Mouse (Mus musculus): ENCODE data around the gene Sirt1. TPM values are rescaled to one million over a fixed set of nuclear protein-coding genes. Genes with fewer than 3 reads are reported as not detected.
"Not testable (repeated sequence)": the region's sequence is repeated elsewhere in the genome, so short reads cannot be mapped to it uniquely, and the experiment has no call there.

Gene Sirt1
- total and polyA plus RNA-seq, 2 experiments from 2014 or later = 3.2 to 11.0 TPM

- DNase-seq (ENCODE audit: low spot score) (no peak), ATAC-seq (no peak)
- H3K4me1 ChIP-seq (ENCODE audit: insufficient read depth, low read length) = no peaks in the 10 kb centered on the region
- H3K9me3 ChIP-seq (ENCODE audit: low read length) = no peaks in the 10 kb centered on the region
- H3K4me2 ChIP-seq (ENCODE audit: low read depth, low read length) = no peak overlapping the region
- WGBS = 36% methylated on average over 4 of the region's 4 CpGs
- H3K27me3 ChIP-seq (ENCODE audit: insufficient read depth, low read length) = no peaks in the 10 kb centered on the region
- no peak for TF ChIP-seq CTCF (IDR thresholded peaks at IDR 0.05; ENCODE audit: low read depth)
- H3K4me3 ChIP-seq (ENCODE audit: low read length) = no peak overlapping the region
- H3K36me3 ChIP-seq (ENCODE audit: insufficient read depth, low read length) = no peaks in the 10 kb centered on the region
- H3K27ac ChIP-seq = no peak overlapping the region
- H3K9ac ChIP-seq (replicated peaks; ENCODE audit: low read length) = no peak overlapping the region
Measured at GRCm38 (mm10) chr10:63388948-63389347, 7.4 kb upstream of the Sirt1 start.

- H3K9ac ChIP-seq (replicated peaks; ENCODE audit: low read length) = peak overlapping the region; percentile 53
Measured at GRCm38 (mm10) chr10:63386991-63387390, 5.5 kb upstream of the Sirt1 start.

GRCm38 (mm10) chr10:63386444-63386843 lies 4.9 kb upstream of the Sirt1 start:
- under 1% methylated on average over 19 of the region's 19 CpGs for WGBS
- DNase-seq (ENCODE audit: low spot score) (peak; percentile 95), ATAC-seq (peak; percentile 65)
- no peaks in the 10 kb centered on the region for H3K36me3 ChIP-seq (ENCODE audit: insufficient read depth, low read length)
- H3K27ac ChIP-seq = peak overlapping the region; percentile 74; the same call in 1 of the 2 replicates
- peak overlapping the region; percentile 75 for H3K4me2 ChIP-seq (ENCODE audit: low read depth, low read length)
- no peaks in the 10 kb centered on the region for H3K27me3 ChIP-seq (ENCODE audit: insufficient read depth, low read length)
- peak overlapping the region; percentile 53 for H3K9ac ChIP-seq (replicated peaks; ENCODE audit: low read length)
- H3K4me1 ChIP-seq (ENCODE audit: insufficient read depth, low read length) = no peaks in the 10 kb centered on the region
- H3K9me3 ChIP-seq (ENCODE audit: low read length) = no peaks in the 10 kb centered on the region
- H3K4me3 ChIP-seq (ENCODE audit: low read length) = peak overlapping the region; percentile 62
- TF ChIP-seq CTCF (IDR thresholded peaks at IDR 0.05; ENCODE audit: low read depth) = no peak

More at GRCm38 (mm10) chr10:63386991-63387390, 5.5 kb upstream of the Sirt1 start:
- H3K27me3 ChIP-seq (ENCODE audit: insufficient read depth, low read length) = no peaks in the 10 kb centered on the region
- peak overlapping the region; percentile 75 for H3K4me2 ChIP-seq (ENCODE audit: low read depth, low read length)
- no peak for TF ChIP-seq CTCF (IDR thresholded peaks at IDR 0.05; ENCODE audit: low read depth)
- ATAC-seq (no peak), DNase-seq (ENCODE audit: low spot score) (peak; percentile 20)
- no peaks in the 10 kb centered on the region for H3K36me3 ChIP-seq (ENCODE audit: insufficient read depth, low read length)
- no peaks in the 10 kb centered on the region for H3K4me1 ChIP-seq (ENCODE audit: insufficient read depth, low read length)
- WGBS = 3% methylated on average over 10 of the region's 10 CpGs
- peak overlapping the region; percentile 74; the same call in 1 of the 2 replicates for H3K27ac ChIP-seq
- H3K4me3 ChIP-seq (ENCODE audit: low read length) = peak overlapping the region; percentile 62
- H3K9me3 ChIP-seq (ENCODE audit: low read length) = no peaks in the 10 kb centered on the region

GRCm38 (mm10) chr10:63385897-63386296 lies 4.4 kb upstream of the Sirt1 start:
- DNase-seq (ENCODE audit: low spot score); H3K36me3 ChIP-seq (ENCODE audit: insufficient read depth, low read length); ATAC-seq; H3K4me1 ChIP-seq (ENCODE audit: insufficient read depth, low read length); H3K27ac ChIP-seq; H3K27me3 ChIP-seq (ENCODE audit: insufficient read depth, low read length); H3K9me3 ChIP-seq (ENCODE audit: low read length): not testable (repeated sequence)
- H3K4me3 ChIP-seq (ENCODE audit: low read length) = peak overlapping the region; percentile 62
- peak overlapping the region; percentile 75 for H3K4me2 ChIP-seq (ENCODE audit: low read depth, low read length)
- peak overlapping the region; percentile 53; the same call in 1 of the 2 replicates for H3K9ac ChIP-seq (replicated peaks; ENCODE audit: low read length)
- 23% methylated on average over 5 of the region's 5 CpGs for WGBS

- under 1% methylated on average over 28 of the region's 28 CpGs for WGBS
- Histone ChIP-seq H3K4me3 (ENCODE audit: low read length) (peak within 1 kb of the TSS; percentile 50), H3K36me3 (ENCODE audit: insufficient read depth, low read length) (no peaks in the 10 kb centered on the region), H3K4me1 (ENCODE audit: insufficient read depth, low read length) (no peaks in the 10 kb centered on the region), H3K4me2 (ENCODE audit: low read depth, low read length) (peak within 1 kb of the TSS; percentile 90), H3K27ac (peak within 1 kb of the TSS; percentile 62), H3K9me3 (ENCODE audit: low read length) (no peaks in the 10 kb centered on the region), H3K9ac (replicated peaks; ENCODE audit: low read length) (peak within 1 kb of the TSS; percentile 66), H3K27me3 (ENCODE audit: insufficient read depth, low read length) (no peaks in the 10 kb centered on the region)
- peak; percentile 99 for DNase-seq (ENCODE audit: low spot score)
- peak; percentile 96 for ATAC-seq
- TF ChIP-seq CTCF (IDR thresholded peaks at IDR 0.05; ENCODE audit: low read depth) = peak; percentile 85
Measured at GRCm38 (mm10) chr10:63382372-63383279, 1.1 kb upstream of the Sirt1 start, which contains the start of gene Dnajc12. Gene Dnajc12 (plus strand): TSS chr10:63382443.

DNA sequence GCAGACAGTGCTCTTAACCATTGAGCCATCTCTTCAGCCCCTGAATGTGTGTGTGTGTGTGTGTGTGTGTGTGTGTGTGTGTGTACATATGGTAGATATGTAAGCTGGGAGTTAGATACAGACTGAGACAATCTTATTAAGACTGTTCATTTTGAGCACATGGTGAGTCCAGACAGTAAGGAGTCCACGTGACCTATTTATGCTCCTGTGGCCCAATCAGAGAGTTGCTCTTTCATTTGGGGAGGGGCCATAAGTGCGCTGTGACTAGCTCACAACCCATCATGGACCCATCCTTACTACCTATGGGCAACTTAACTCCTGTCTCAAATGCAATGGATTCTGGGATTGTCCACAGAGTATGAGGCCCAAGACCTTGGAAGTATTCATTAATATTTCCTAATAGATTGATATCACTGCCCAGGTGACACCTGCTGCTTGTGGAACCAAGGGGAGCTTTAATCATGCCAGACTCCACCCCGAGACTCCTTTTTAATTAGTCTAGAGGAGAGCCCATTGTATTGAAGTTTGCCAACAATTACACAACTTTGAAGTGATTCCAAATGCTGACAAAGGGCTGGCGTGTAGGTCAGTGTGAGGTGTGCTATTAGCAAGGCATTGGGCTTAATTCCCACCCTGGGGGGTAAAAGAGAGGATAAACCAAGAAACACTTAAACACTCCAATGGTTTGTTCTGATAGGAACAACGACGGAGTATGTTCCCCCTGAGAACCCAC lies 2.4 kb downstream of the Sirt1 start:
- Histone ChIP-seq H3K27ac (no peak overlapping the region), H3K9me3 (ENCODE audit: low read length) (no peaks in the 10 kb centered on the region), H3K27me3 (ENCODE audit: insufficient read depth, low read length) (no peaks in the 10 kb centered on the region), H3K4me3 (ENCODE audit: low read length) (no peak overlapping the region), H3K9ac (replicated peaks; ENCODE audit: low read length) (no peak overlapping the region), H3K4me2 (ENCODE audit: low read depth, low read length) (no peak overlapping the region), H3K36me3 (ENCODE audit: insufficient read depth, low read length) (no peaks in the 10 kb centered on the region), H3K4me1 (ENCODE audit: insufficient read depth, low read length) (no peaks in the 10 kb centered on the region)
- ATAC-seq (no peak), DNase-seq (ENCODE audit: low spot score) (no peak)
- 69% methylated on average over 6 of the region's 6 CpGs for WGBS
- TF ChIP-seq CTCF (IDR thresholded peaks at IDR 0.05; ENCODE audit: low read depth) = no peak

All from hindbrain, postnatal 0 days (tissue).